Mouse (Mus musculus) testis, postnatal 14 days (tissue): ENCODE results near the gene Zfp300.

Source experiments
- DNase-seq: peaks from one replicate; pipeline ENCODE4 v3.0.0; 2021; ENCODE audit warnings: low spot score

Gene Zfp300

GRCm38 (mm10) chrX:21088983-21089866, at the start of gene Zfp300:
TSS of gene Zfp300 (minus strand) at chrX:21089527.
- DNase-seq = peak; percentile 60

- no peak for DNase-seq
Observed at GRCm38 (mm10) chrX:21115520-21115919, 26.2 kb upstream of the Zfp300 start, which contains the start of gene Ssxa1. TSS of gene Ssxa1 (plus strand) at chrX:21115820.

- no peak for DNase-seq
Observed at GRCm38 (mm10) chrX:21089867-21090239, 526 bp upstream of the Zfp300 start.

- DNase-seq = no peak
Observed at GRCm38 (mm10) chrX:21088645-21088982, 713 bp downstream of the Zfp300 start.

- no peak for DNase-seq
Observed at GRCm38 (mm10) chrX:21068106-21068505, 21.2 kb downstream of the Zfp300 start, which contains the start of gene Spaca5. TSS of gene Spaca5 (plus strand) at chrX:21068406.

- no peak for DNase-seq
Observed at GRCm38 (mm10) chrX:21062544-21062890, 26.8 kb downstream of the Zfp300 start.

- DNase-seq = peak; percentile 80
Observed at GRCm38 (mm10) chrX:21061866-21062543, 27.3 kb downstream of the Zfp300 start, which contains the start of gene Zfp182. TSS of gene Zfp182 (minus strand) at chrX:21062316.

- DNase-seq = no peak
Observed at GRCm38 (mm10) chrX:21061460-21061859, 27.9 kb downstream of the Zfp300 start.
